Mouse (Mus musculus) Patski (cell line): Measurements from ENCODE around the gene Cyth1. TPM values are rescaled to one million over a fixed set of nuclear protein-coding genes. Genes with fewer than 3 reads are reported as not detected.

Source experiments
- ATAC-seq: fragments of 100-300 bp; one replicate; pipeline ENCODE4 v1.8.0; 2021
- CTCF ChIA-PET: fragments of 350-600 bp; sonication (Branson Sonifier 250); formaldehyde crosslinking; loops from one replicate; lab custom pipeline; 2022; ENCODE audit warnings: inconsistent platforms; lab: Charles Lee
- POLR2A ChIA-PET: fragments of 350-600 bp; sonication (Branson Sonifier 250); formaldehyde crosslinking; loops from one replicate; lab custom pipeline; 2022; ENCODE audit warnings: antibody characterized with exemption, inconsistent platforms; lab: Charles Lee
- DNase-seq: peaks from one replicate; pipeline ENCODE4 v3.0.0-alpha.2; 2011; ENCODE audit warnings: low read depth, low spot score
- H3K27me3 ChIP-seq: fragments of 371-371 bp; one replicate; pipeline ENCODE4 v1.5.1; 2021
- CTCF ChIP-seq: fragments of 100-300 bp; IDR thresholded peaks from one replicate; pipeline ENCODE4 v1.5.1; 2021
- in situ Hi-C: fragments of 300-500 bp; cut with MboI; formaldehyde crosslinking; loops from 3 replicates; pipeline ENCODE4 v1.11.1; 2018; ENCODE audit warnings: low pct_unique_long_range_greater_than_20kb, mixed read lengths
- polyA plus RNA-seq: library from polyadenylated mRNA; unstranded; gene quantifications from one replicate; pipeline ENCODE4 v1.2.3, GENCODE M21; 2021

Gene Cyth1
- polyA plus RNA-seq, 1 experiment from 2014 or later = 30.8 TPM

GRCm38 (mm10) chr11:118129812-118130211, 118.6 kb downstream of the Cyth1 start:
- TF ChIP-seq CTCF = no peak
- DNase-seq = no peak
- in situ Hi-C loops = no loop called here
- ChIA-PET CTCF (interaction anchor here (1.3 kb wide), 1 partner anchor 26 kb away, joined by 4 read pairs; no protein-coding TSS in a partner anchor), POLR2A (no interaction called here)
- no peak for ATAC-seq
- H3K27me3 ChIP-seq = no peaks in the 10 kb centered on the region

- H3K27me3 ChIP-seq = no peaks in the 10 kb centered on the region
- ChIA-PET CTCF (no interaction called here), POLR2A (interaction anchor here (0.7 kb wide), 1 partner anchor 49 kb away, joined by 4 read pairs; no protein-coding TSS in a partner anchor)
- no peak for TF ChIP-seq CTCF
- DNase-seq (no peak), ATAC-seq (no peak)
- in situ Hi-C loops = no loop called here
Observed at GRCm38 (mm10) chr11:118121592-118121991, 126.8 kb downstream of the Cyth1 start.

GRCm38 (mm10) chr11:118118777-118119176, 129.6 kb downstream of the Cyth1 start:
- H3K27me3 ChIP-seq = no peaks in the 10 kb centered on the region
- ChIA-PET POLR2A (no interaction called here), CTCF (interaction anchor here (1.9 kb wide), 1 partner anchor 11 kb away, joined by 5 read pairs; no protein-coding TSS in a partner anchor)
- no peak for TF ChIP-seq CTCF
- ATAC-seq (no peak), DNase-seq (no peak)
- in situ Hi-C loops = no loop called here

GRCm38 (mm10) chr11:118114581-118115110, 133.7 kb downstream of the Cyth1 start:
- no peak for DNase-seq
- TF ChIP-seq CTCF = no peak
- peaks cover 9% of the 10 kb centered on the region for H3K27me3 ChIP-seq
- ChIA-PET POLR2A (no interaction called here), CTCF (interaction anchor here (1.2 kb wide), 1 partner anchor 14 kb away, joined by 3 read pairs; no protein-coding TSS in a partner anchor)
- in situ Hi-C loops = no loop called here
- no peak for ATAC-seq

GRCm38 (mm10) chr11:118113516-118114205, 134.7 kb downstream of the Cyth1 start:
- H3K27me3 ChIP-seq = peaks cover 11% of the 10 kb centered on the region

GRCm38 (mm10) chr11:118104001-118104400, 144.4 kb downstream of the Cyth1 start:
- TF ChIP-seq CTCF = peak; percentile 86
- in situ Hi-C loops = loop anchor here (5.0 kb wide), 1 partner anchor 232 kb away; the partner anchor contains the start of gene Tha1
- peaks cover 4% of the 10 kb centered on the region for H3K27me3 ChIP-seq
- CTCF ChIA-PET = interaction anchor here (0.6 to 3.2 kb wide), 20 partner anchors 8 to 239 kb away, joined by 3 to 16 read pairs (median 3); partner anchors contain the start of genes Pgs1 and Tha1
- DNase-seq (peak; percentile 22), ATAC-seq (peak; percentile 34)
- POLR2A ChIA-PET = no interaction called here

More at GRCm38 (mm10) chr11:118113516-118114205, 134.7 kb downstream of the Cyth1 start:
- CTCF ChIA-PET = no interaction called here
- no peak for DNase-seq
- in situ Hi-C loops = no loop called here
- POLR2A ChIA-PET = no interaction called here
- no peak for TF ChIP-seq CTCF
- ATAC-seq = no peak

- peaks cover 3% of the 10 kb centered on the region for H3K27me3 ChIP-seq
- DNase-seq (no peak), ATAC-seq (no peak)
- in situ Hi-C loops = loop anchor here (5.0 kb wide), 1 partner anchor 231 kb away; the partner anchor contains the start of gene Tha1
- TF ChIP-seq CTCF = no peak
- ChIA-PET POLR2A (no interaction called here), CTCF (interaction anchor here (0.6 to 3.2 kb wide), 19 partner anchors 9 to 238 kb away, joined by 3 to 16 read pairs (median 3); partner anchors contain the start of genes Pgs1 and Tha1)
Observed at GRCm38 (mm10) chr11:118103383-118103782, 145.0 kb downstream of the Cyth1 start.

- H3K27me3 ChIP-seq = no peaks in the 10 kb centered on the region
- ChIA-PET CTCF (interaction anchor here (0.9 to 3.2 kb wide), 13 partner anchors 11 to 238 kb away, joined by 3 to 16 read pairs (median 3); partner anchors contain the start of gene Pgs1), POLR2A (no interaction called here)
- peak; percentile 93 for TF ChIP-seq CTCF
- no peak for DNase-seq
- ATAC-seq = no peak
- in situ Hi-C loops = loop anchor here (5.0 kb wide), 1 partner anchor 231 kb away; the partner anchor contains the start of gene Tha1
Observed at GRCm38 (mm10) chr11:118102838-118103237, 145.6 kb downstream of the Cyth1 start.

- TF ChIP-seq CTCF = no peak
- no peak for ATAC-seq
Observed at GRCm38 (mm10) chr11:118101133-118101532, 147.3 kb downstream of the Cyth1 start.

GRCm38 (mm10) chr11:118096736-118097135, 151.7 kb downstream of the Cyth1 start:
- POLR2A ChIA-PET = no interaction called here
- H3K27me3 ChIP-seq = peaks cover 9% of the 10 kb centered on the region

More at GRCm38 (mm10) chr11:118101133-118101532, 147.3 kb downstream of the Cyth1 start:
- POLR2A ChIA-PET = interaction anchor here (0.7 kb wide), 1 partner anchor 1089 kb away, joined by 3 read pairs; no protein-coding TSS in a partner anchor
- CTCF ChIA-PET = interaction anchor here (1.0 to 1.4 kb wide), 2 partner anchors 14 to 236 kb away, joined by 3 read pairs; no protein-coding TSS in a partner anchor
- no peaks in the 10 kb centered on the region for H3K27me3 ChIP-seq
- in situ Hi-C loops = loop anchor here (5.0 kb wide), 1 partner anchor 229 kb away; the partner anchor contains the start of gene Tha1
- no peak for DNase-seq

More at GRCm38 (mm10) chr11:118096736-118097135, 151.7 kb downstream of the Cyth1 start:
- CTCF ChIA-PET = interaction anchor here (1.0 kb wide), 1 partner anchor 226 kb away, joined by 3 read pairs; no protein-coding TSS in a partner anchor
- DNase-seq (no peak), ATAC-seq (no peak)
- TF ChIP-seq CTCF = no peak
- in situ Hi-C loops = loop anchor here (10.0 kb wide), 1 partner anchor 298 kb away; no protein-coding TSS in a partner anchor
